Comparison of ENCODE assay signal across 8 mouse cellular contexts in genomic region chr7:13010005-13010908, GRCm38 (mm10). TPM values are rescaled to one million over a fixed set of nuclear protein-coding genes. Genes with fewer than 3 reads are reported as not detected.
DNase-seq lines count a peak whose midpoint lies in the region; ATAC-seq and TF ChIP-seq lines count a peak whose summit lies in the region.

Gene Zbtb45, minus strand, starts transcription at chr7:13010034.

- peaks cover 31% of the 10 kb centered on the region for H3K4me1 ChIP-seq in kidney, embryonic 16.5 days (ENCODE audit: insufficient read depth, low read length)
- H3K4me1 ChIP-seq in G1E (ENCODE audit: insufficient read depth, low read depth, low read length) = peaks cover 45% of the 10 kb centered on the region
- peaks cover 2% of the 10 kb centered on the region; the same call in 1 of the 2 replicates for H3K4me1 ChIP-seq in hindbrain, embryonic 11.5 days (replicated peaks; ENCODE audit: control insufficient read depth, insufficient read depth, low read length)
- peaks cover 32% of the 10 kb centered on the region for H3K4me1 ChIP-seq in liver, embryonic 12.5 days

- no peaks in the 10 kb centered on the region for H3K27me3 ChIP-seq in kidney, embryonic 16.5 days (ENCODE audit: insufficient read depth, low read length)
- peaks cover 7% of the 10 kb centered on the region for H3K27me3 ChIP-seq in G1E (ENCODE audit: insufficient read depth, low read length)
- H3K27me3 ChIP-seq in hindbrain, embryonic 11.5 days (ENCODE audit: control insufficient read depth, insufficient read depth, low read length) = peaks cover 7% of the 10 kb centered on the region
- 0 out of 2 replicates have a peak, but pooled peaks cover 6% of the 10 kb centered on the region for H3K27me3 ChIP-seq in liver, embryonic 12.5 days (replicated peaks)

- 12% methylated on average over 26 of the region's 26 CpGs for WGBS in kidney, embryonic 16.5 days
- 10% methylated on average over 26 of the region's 26 CpGs for WGBS in hindbrain, embryonic 11.5 days
- WGBS in liver, embryonic 12.5 days (ENCODE audit: insufficient replicate concordance) = 16% methylated on average over 26 of the region's 26 CpGs

- H3K9ac ChIP-seq in kidney, embryonic 16.5 days (replicated peaks; ENCODE audit: low read length) = peak within 1 kb of the TSS; percentile 94
- H3K9ac ChIP-seq in hindbrain, embryonic 11.5 days (ENCODE audit: low read depth, low read length) = peak within 1 kb of the TSS; percentile 85
- H3K9ac ChIP-seq in liver, embryonic 12.5 days = peak within 1 kb of the TSS; percentile 80

- H3K27ac ChIP-seq in kidney, embryonic 16.5 days (ENCODE audit: low read length) = peak within 1 kb of the TSS; percentile 99
- peak within 1 kb of the TSS; percentile 94 for H3K27ac ChIP-seq in hindbrain, embryonic 11.5 days (ENCODE audit: low read depth, low read length)
- H3K27ac ChIP-seq in liver, embryonic 12.5 days = peak within 1 kb of the TSS; percentile 92

- peaks cover 23% of the 10 kb centered on the region for H3K36me3 ChIP-seq in kidney, embryonic 16.5 days (ENCODE audit: insufficient read depth, low read length)
- peaks cover 34% of the 10 kb centered on the region for H3K36me3 ChIP-seq in G1E (replicated peaks)
- peaks cover 6% of the 10 kb centered on the region; the same call in 1 of the 2 replicates for H3K36me3 ChIP-seq in hindbrain, embryonic 11.5 days (ENCODE audit: control insufficient read depth, insufficient read depth, low read length)
- peaks cover 31% of the 10 kb centered on the region for H3K36me3 ChIP-seq in liver, embryonic 12.5 days

- H3K9me3 ChIP-seq in kidney, embryonic 16.5 days (ENCODE audit: low read length) = no peaks in the 10 kb centered on the region
- H3K9me3 ChIP-seq in G1E (replicated peaks) = no peaks in the 10 kb centered on the region; the same call in 1 of the 2 replicates
- no peaks in the 10 kb centered on the region for H3K9me3 ChIP-seq in hindbrain, embryonic 11.5 days (ENCODE audit: control insufficient read depth, low read length)
- H3K9me3 ChIP-seq in liver, embryonic 12.5 days (replicated peaks) = no peaks in the 10 kb centered on the region

- ATAC-seq in kidney, embryonic 16.5 days (ENCODE audit: low FRiP score, low TSS enrichment) = no peak
- ATAC-seq in G1E (ENCODE audit: extremely low read depth, insufficient number of reproducible peaks, low FRiP score, poor library complexity, severe bottlenecking) = no peak; the same call in 1 of the 2 replicates
- ATAC-seq in hindbrain, embryonic 11.5 days (ENCODE audit: low FRiP score) = 0 out of 2 replicates have a peak, but pooled peaks have one; percentile 2
- peak; percentile 89; the same call in 1 of the 2 replicates for ATAC-seq in liver, embryonic 12.5 days
- ATAC-seq in granulocyte monocyte progenitor cell, adult 5-6 weeks (replicated peaks; ENCODE audit: poor library complexity, severe bottlenecking) = no peak

- H3K4me2 ChIP-seq in kidney, embryonic 16.5 days (replicated peaks; ENCODE audit: low read depth, low read length) = peak within 1 kb of the TSS; percentile 66
- H3K4me2 ChIP-seq in hindbrain, embryonic 11.5 days (replicated peaks; ENCODE audit: low read depth, low read length) = peak within 1 kb of the TSS; percentile 78
- H3K4me2 ChIP-seq in liver, embryonic 12.5 days = peak within 1 kb of the TSS; percentile 78

- no peak for DNase-seq in kidney, adult 18-20 months
- DNase-seq in G1E (ENCODE audit: low spot score) = no peak
- DNase-seq in embryo, embryonic 10 days (ENCODE audit: low spot score) = peak; percentile 56
- DNase-seq in hindbrain, embryonic 11.5 days (ENCODE audit: low spot score) = peak; percentile 46
- DNase-seq in B cell, adult 2 months = no peak

- H3K4me3 ChIP-seq in kidney, embryonic 16.5 days (ENCODE audit: low read length) = peak within 1 kb of the TSS; percentile 77
- H3K4me3 ChIP-seq in G1E (ENCODE audit: low read depth, low read length) = peak within 1 kb of the TSS; percentile 90
- H3K4me3 ChIP-seq in hindbrain, embryonic 11.5 days (ENCODE audit: low read depth, low read length) = peak within 1 kb of the TSS; percentile 64
- peak within 1 kb of the TSS; percentile 73 for H3K4me3 ChIP-seq in liver, embryonic 12.5 days

- TF ChIP-seq CTCF in G1E (IDR thresholded peaks at IDR 0.05; ENCODE audit: low read depth, low read length) = no peak

RNA-seq across cellular contexts. Expression of gene Zbtb45, which starts in this region (rescaled TPM):
- polyA plus RNA-seq in kidney, embryonic 16.5 days (2015; fragmentation: Nextera tagmentation; extraction: Ambion mirVana) = 28.3 and 29.2 TPM in 2 replicates
- total RNA-seq in G1E (2014; fragmentation: Nextera tagmentation) = 9.6 and 12.6 TPM in 2 replicates
- total RNA-seq in G1E (2017) = 8.7 and 9.0 TPM in 2 replicates
- polyA plus RNA-seq in G1E (2012) = 99.1 and 126 TPM in 2 replicates
- 25.0 and 25.3 TPM in 2 replicates for polyA plus RNA-seq in hindbrain, embryonic 11.5 days (2014; fragmentation: Nextera tagmentation; extraction: Ambion mirVana)
- 16.2 and 20.0 TPM in 2 replicates for polyA plus RNA-seq in liver, embryonic 12.5 days (2016; fragmentation: Nextera tagmentation; extraction: Ambion mirVana)
- total RNA-seq in granulocyte monocyte progenitor cell, adult 5-6 weeks (2014; fragmentation: Nextera tagmentation) = 8.5 and 19.8 TPM in 2 replicates
- 4.9 and 11.9 TPM in 2 replicates for total RNA-seq in granulocyte monocyte progenitor cell, adult 5-6 weeks (2017)

Comparison
In these comparisons a context has a peak if more than half of its experiments do, and no peak if none do; other contexts are left out.
1. ATAC-seq: peak in hindbrain, embryonic 11.5 days (single experiment) and liver, embryonic 12.5 days (single experiment); none in kidney, embryonic 16.5 days (single experiment), G1E (single experiment) and granulocyte monocyte progenitor cell, adult 5-6 weeks (single experiment).
2. DNase-seq: peak in embryo, embryonic 10 days (single experiment) and hindbrain, embryonic 11.5 days (single experiment); none in kidney, adult 18-20 months (single experiment), G1E (single experiment) and B cell, adult 2 months (0 of 2).
3. Peak in every context shown above with its lines, with median percentiles within 50 percentile points of each other: H3K27ac ChIP-seq, H3K4me2 ChIP-seq, H3K4me3 ChIP-seq and H3K9ac ChIP-seq.